Mouse (Mus musculus) cerebellum, postnatal 10 days (tissue): ENCODE measurements at regions not wholly inside any gene's neighbourhood (a gene's known extent, or its start where the extent isn't known, plus 50 kb on each side); places are given as distances from the start of the nearest gene placed in this dataset.

Experiments used
- DNase-seq, 2 experiments: peaks; one replicate each; pipeline ENCODE4 v3.0.0; 2021; ENCODE audit warnings: mixed read lengths in 2 of 2

- DNase-seq, result no peak
Measured at GRCm38 (mm10) chr15:51403581-51403980, 2481.1 kb upstream of the Gm7489 start.

- no peak for DNase-seq
Measured at GRCm38 (mm10) chr15:51409791-51410308, 2474.9 kb upstream of the Gm7489 start.

GRCm38 (mm10) chr15:51411966-51412365 is 2472.7 kb upstream of the Gm7489 start:
- no peak for DNase-seq

GRCm38 (mm10) chr15:51442606-51443005 is 2442.1 kb upstream of the Gm7489 start:
- no peak for DNase-seq

- DNase-seq, result no peak
Measured at GRCm38 (mm10) chr15:51469895-51470294, 2414.8 kb upstream of the Gm7489 start.

GRCm38 (mm10) chr15:51471143-51471542 is 2413.6 kb upstream of the Gm7489 start:
- no peak for DNase-seq

- DNase-seq, result no peak
Measured at GRCm38 (mm10) chr15:51472049-51472448, 2412.7 kb upstream of the Gm7489 start.

GRCm38 (mm10) chr15:51481856-51482255 is 2402.8 kb upstream of the Gm7489 start:
- DNase-seq, result no peak

- DNase-seq, result peak; percentile 70 to 76
Measured at GRCm38 (mm10) chr15:51484207-51484606, 2400.5 kb upstream of the Gm7489 start.

GRCm38 (mm10) chr15:51485554-51485953 is 2399.2 kb upstream of the Gm7489 start:
- DNase-seq, result no peak

- DNase-seq, result no peak
Measured at GRCm38 (mm10) chr15:51502058-51502741, 2382.5 kb upstream of the Gm7489 start.

GRCm38 (mm10) chr15:51502742-51503270 is 2381.9 kb upstream of the Gm7489 start:
- DNase-seq, result no peak

- no peak for DNase-seq
Measured at GRCm38 (mm10) chr15:51503341-51503740, 2381.4 kb upstream of the Gm7489 start.

- DNase-seq, result peak; percentile 53 to 65
Measured at GRCm38 (mm10) chr15:51504016-51504760, 2380.5 kb upstream of the Gm7489 start.

- no peak for DNase-seq
Measured at GRCm38 (mm10) chr15:51504789-51505188, 2379.9 kb upstream of the Gm7489 start.

GRCm38 (mm10) chr15:51507126-51507525 is 2377.6 kb upstream of the Gm7489 start:
- no peak for DNase-seq

GRCm38 (mm10) chr15:51511319-51511718 is 2373.4 kb upstream of the Gm7489 start:
- DNase-seq, result no peak

- DNase-seq, result no peak
Measured at GRCm38 (mm10) chr15:51536317-51536716, 2348.4 kb upstream of the Gm7489 start.

GRCm38 (mm10) chr15:51551216-51551775 is 2333.4 kb upstream of the Gm7489 start:
- DNase-seq, result no peak

- DNase-seq, result no peak
Measured at GRCm38 (mm10) chr15:51558215-51558614, 2326.5 kb upstream of the Gm7489 start.

- DNase-seq, result no peak
Measured at GRCm38 (mm10) chr15:51565543-51565942, 2319.2 kb upstream of the Gm7489 start.

- no peak for DNase-seq
Measured at GRCm38 (mm10) chr15:51570631-51571030, 2314.1 kb upstream of the Gm7489 start.

- no peak for DNase-seq
Measured at GRCm38 (mm10) chr15:51574538-51575105, 2310.1 kb upstream of the Gm7489 start.
